Mouse (Mus musculus): ENCODE data around the gene Edc3. TPM values are rescaled to one million over a fixed set of nuclear protein-coding genes. Genes with fewer than 3 reads are reported as not detected.

Edc3 gene
- polyA plus RNA-seq, 1 experiment, result 13.8 TPM

GRCm38 (mm10) chr9:57761563-57762551 lies 53.5 kb downstream of the Edc3 start:
- DNase-seq (ENCODE audit: low spot score), result no peak

GRCm38 (mm10) chr9:57762563-57762991 lies 54.2 kb downstream of the Edc3 start:
- no peak for DNase-seq (ENCODE audit: low spot score)

GRCm38 (mm10) chr9:57764147-57764973 lies 56.0 kb downstream of the Edc3 start:
- DNase-seq (ENCODE audit: low spot score), result peak; percentile 66

GRCm38 (mm10) chr9:57764974-57765363 lies 56.6 kb downstream of the Edc3 start:
- DNase-seq (ENCODE audit: low spot score), result peak; percentile 97

GRCm38 (mm10) chr9:57765364-57766351 lies 57.3 kb downstream of the Edc3 start, which contains the start of gene Clk3:
Gene Clk3 (minus strand): TSS chr9:57765860.
- DNase-seq (ENCODE audit: low spot score), result peak; percentile 45

GRCm38 (mm10) chr9:57766431-57766830 lies 58.1 kb downstream of the Edc3 start:
- DNase-seq (ENCODE audit: low spot score), result no peak

GRCm38 (mm10) chr9:57767231-57767630 lies 58.9 kb downstream of the Edc3 start:
- no peak for DNase-seq (ENCODE audit: low spot score)

GRCm38 (mm10) chr9:57769539-57770069 lies 61.3 kb downstream of the Edc3 start:
- no peak for DNase-seq (ENCODE audit: low spot score)

GRCm38 (mm10) chr9:57770214-57770613 lies 61.9 kb downstream of the Edc3 start:
- no peak for DNase-seq (ENCODE audit: low spot score)

- DNase-seq (ENCODE audit: low spot score), result no peak
Observed at GRCm38 (mm10) chr9:57770836-57771235, 62.5 kb downstream of the Edc3 start.

GRCm38 (mm10) chr9:57773754-57774153 lies 65.4 kb downstream of the Edc3 start:
- DNase-seq (ENCODE audit: low spot score), result no peak

GRCm38 (mm10) chr9:57774168-57774567 lies 65.8 kb downstream of the Edc3 start:
- no peak for DNase-seq (ENCODE audit: low spot score)

- no peak for DNase-seq (ENCODE audit: low spot score)
Observed at GRCm38 (mm10) chr9:57775026-57775425, 66.7 kb downstream of the Edc3 start.

GRCm38 (mm10) chr9:57775736-57776135 lies 67.4 kb downstream of the Edc3 start:
- DNase-seq (ENCODE audit: low spot score), result no peak

- DNase-seq (ENCODE audit: low spot score), result no peak
Observed at GRCm38 (mm10) chr9:57782656-57783055, 74.3 kb downstream of the Edc3 start.

GRCm38 (mm10) chr9:57789733-57790132 lies 81.4 kb downstream of the Edc3 start:
- no peak for DNase-seq (ENCODE audit: low spot score)

- DNase-seq (ENCODE audit: low spot score), result no peak
Observed at GRCm38 (mm10) chr9:57797456-57797855, 89.1 kb downstream of the Edc3 start.

GRCm38 (mm10) chr9:57798725-57799253 lies 90.4 kb downstream of the Edc3 start:
- DNase-seq (ENCODE audit: low spot score), result no peak

GRCm38 (mm10) chr9:57800325-57800975 lies 92.1 kb downstream of the Edc3 start:
- DNase-seq (ENCODE audit: low spot score), result no peak

Data from urinary bladder, adult 2 months (tissue).